Mouse (Mus musculus) stomach, embryonic 15.5 days (tissue): Measurements from ENCODE around the gene Rps6kc1. TPM values are rescaled to one million over a fixed set of nuclear protein-coding genes. Genes with fewer than 3 reads are reported as not detected.
A peak's percentile ranks its signal among the peaks of the same experiment; 100 is the strongest.

Experiments used
- ATAC-seq: fragments of 200-750 bp; cut with Nextera tagmentation; 2 replicates; pipeline ENCODE4 v1.8.0; 2017; ENCODE audit warnings: low read depth, moderate number of reproducible peaks, moderate TSS enrichment; ENCODE audit not compliant: insufficient read depth, low FRiP score
- H3K27ac ChIP-seq: fragments of 300-500 bp; sonication (generic); 2 replicates; pipeline ENCODE4 v1.5.1; 2015; ENCODE audit warnings: mild to moderate bottlenecking, inconsistent platforms
- H3K27me3 ChIP-seq: fragments of 300-500 bp; sonication (generic); replicated peaks from 2 replicates; pipeline ENCODE4 v1.6.1; 2015; ENCODE audit warnings: inconsistent platforms
- H3K36me3 ChIP-seq: fragments of 300-500 bp; sonication (generic); 2 replicates; pipeline ENCODE4 v1.6.1; 2015; ENCODE audit warnings: inconsistent platforms
- H3K4me1 ChIP-seq: fragments of 300-500 bp; sonication (generic); 2 replicates; pipeline ENCODE4 v1.6.1; 2015; ENCODE audit warnings: inconsistent platforms
- H3K4me2 ChIP-seq: fragments of 300-500 bp; sonication (generic); 2 replicates; pipeline ENCODE4 v1.6.1; 2015; ENCODE audit warnings: mild to moderate bottlenecking, inconsistent platforms
- H3K4me3 ChIP-seq: fragments of 300-500 bp; sonication (generic); replicated peaks from 2 replicates; pipeline ENCODE4 v1.5.1; 2015; ENCODE audit warnings: inconsistent platforms
- H3K9ac ChIP-seq: fragments of 300-500 bp; sonication (generic); 2 replicates; pipeline ENCODE4 v1.6.1; 2015; ENCODE audit warnings: inconsistent platforms
- H3K9me3 ChIP-seq: fragments of 300-500 bp; sonication (generic); 2 replicates; pipeline ENCODE4 v1.6.1; 2016; ENCODE audit warnings: inconsistent platforms
- WGBS: fragments of 180-500 bp; shearing (Covaris S2); methylation state at CpG from one replicate; pipeline ENCODE4 v1.1.7; 2015; 5-methylcytosine and 5-hydroxymethylcytosine counted together
- polyA plus RNA-seq: library from polyadenylated mRNA; unstranded; fragments of >200 nt; fragmentation: Nextera tagmentation; extraction: Ambion mirVana; gene quantifications from 2 replicates; pipeline ENCODE4 v1.2.1, GENCODE M21; 2015

The Rps6kc1 gene
- polyA plus RNA-seq, 1 experiment from 2014 or later: 10.6 TPM

DNA sequence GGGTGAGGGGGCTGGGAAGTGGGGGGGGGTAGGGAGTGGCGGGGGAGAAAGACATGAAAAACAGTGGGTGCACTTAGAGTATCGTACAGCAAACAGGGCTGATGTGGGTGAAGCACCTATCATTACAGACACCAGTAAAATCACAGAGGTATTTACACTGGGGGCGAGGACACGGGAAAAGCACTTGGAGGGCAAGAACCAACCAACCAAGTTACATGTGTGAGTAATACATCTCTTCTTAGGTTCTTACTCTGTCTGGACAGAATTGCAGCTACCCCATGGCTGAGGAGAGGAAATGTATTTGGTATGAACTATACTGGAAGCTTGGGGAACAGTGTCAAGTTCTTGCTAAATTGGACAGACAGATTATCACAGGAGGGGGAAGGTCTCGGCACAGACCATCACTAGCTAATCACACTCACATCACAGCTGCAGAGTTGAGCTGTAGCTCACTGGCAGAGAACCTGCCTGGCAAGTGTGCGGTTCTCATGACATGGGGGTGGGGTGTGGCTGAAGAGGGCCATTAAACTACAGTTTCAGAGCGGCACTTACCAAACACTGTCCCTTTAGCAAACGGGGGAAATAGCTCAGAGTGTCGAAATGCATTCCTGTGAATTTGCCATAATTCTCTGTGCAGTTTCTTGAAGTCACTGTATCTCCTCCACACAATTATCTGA is 12.5 kb downstream of the Rps6kc1 start:
- Histone ChIP-seq H3K4me3 (no peak overlapping the region), H3K4me1 (0 out of 2 replicates have a peak, but pooled peaks cover 9% of the 10 kb centered on the region), H3K9me3 (no peaks in the 10 kb centered on the region), H3K9ac (no peak overlapping the region), H3K4me2 (no peak overlapping the region), H3K27me3 (no peaks in the 10 kb centered on the region), H3K27ac (peak overlapping the region; percentile 54), H3K36me3 (no peaks in the 10 kb centered on the region)
- peak; percentile 56; the same call in 1 of the 2 replicates for ATAC-seq
- WGBS: 54% methylated on average over 9 of the region's 9 CpGs

DNA sequence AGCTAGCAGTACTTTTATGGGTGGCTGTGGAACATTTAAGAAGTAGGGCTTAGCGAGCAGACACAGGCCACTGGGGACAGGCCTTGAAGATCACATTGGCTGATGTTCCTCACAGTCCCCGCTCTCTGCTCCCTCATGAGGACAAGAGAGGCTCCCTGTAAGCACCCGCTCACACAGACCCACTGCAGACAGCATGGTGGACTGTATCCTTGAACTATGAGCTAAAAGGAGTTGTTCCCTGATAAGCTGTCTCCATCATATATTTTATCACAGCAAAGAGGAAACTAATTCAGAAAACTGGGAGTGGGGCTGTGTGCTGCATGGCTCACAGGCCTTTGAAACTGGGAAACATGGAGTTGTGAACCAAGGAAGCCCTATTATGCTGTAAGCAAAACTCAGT is 13.4 kb downstream of the Rps6kc1 start:
- H3K36me3 ChIP-seq: no peaks in the 10 kb centered on the region
- WGBS: 90% methylated on average over 3 of the region's 3 CpGs
- 0 out of 2 replicates have a peak, but pooled peaks cover 9% of the 10 kb centered on the region for H3K4me1 ChIP-seq
- no peak overlapping the region for H3K4me3 ChIP-seq
- no peak overlapping the region; the same call in 1 of the 2 replicates for H3K27ac ChIP-seq
- H3K9ac ChIP-seq: no peak overlapping the region
- no peak for ATAC-seq
- no peaks in the 10 kb centered on the region for H3K9me3 ChIP-seq
- no peak overlapping the region for H3K4me2 ChIP-seq
- H3K27me3 ChIP-seq: no peaks in the 10 kb centered on the region

DNA sequence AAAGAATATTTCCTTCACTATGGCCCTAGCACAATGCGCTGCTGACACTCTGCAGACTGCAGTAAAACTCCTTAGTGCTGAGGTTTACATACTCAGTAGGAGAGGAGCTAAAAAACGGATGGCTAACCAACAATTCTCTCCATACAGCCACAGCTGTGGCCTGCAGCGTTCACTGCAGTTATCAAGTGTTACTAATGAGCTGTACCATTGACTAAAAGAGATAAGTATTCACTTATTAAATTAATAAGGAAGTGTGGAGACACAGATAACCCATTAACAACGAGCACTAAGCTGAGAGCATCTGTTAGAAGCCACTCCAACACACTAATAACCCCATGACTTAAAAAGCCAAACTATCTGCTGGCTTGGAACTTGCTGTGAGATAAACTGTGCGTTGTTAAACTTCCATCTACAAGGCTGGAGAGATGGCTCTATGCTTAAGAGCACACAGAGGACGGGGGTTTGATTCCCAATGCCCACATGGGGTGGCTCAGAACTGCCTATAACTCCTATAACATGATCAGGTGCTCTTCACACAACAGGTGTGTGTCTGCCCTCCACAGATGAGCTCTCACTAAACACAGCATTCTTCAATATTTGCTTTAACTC is 17.9 kb downstream of the Rps6kc1 start:
- WGBS: 80% methylated on average over 6 of the region's 6 CpGs
- H3K9me3 ChIP-seq: no peaks in the 10 kb centered on the region
- no peak overlapping the region for H3K4me2 ChIP-seq
- H3K27ac ChIP-seq: no peak overlapping the region
- no peaks in the 10 kb centered on the region for H3K27me3 ChIP-seq
- peaks cover 6% of the 10 kb centered on the region; the same call in 1 of the 2 replicates for H3K36me3 ChIP-seq
- H3K4me3 ChIP-seq: no peak overlapping the region
- no peaks in the 10 kb centered on the region for H3K4me1 ChIP-seq
- no peak for ATAC-seq
- no peak overlapping the region for H3K9ac ChIP-seq

DNA sequence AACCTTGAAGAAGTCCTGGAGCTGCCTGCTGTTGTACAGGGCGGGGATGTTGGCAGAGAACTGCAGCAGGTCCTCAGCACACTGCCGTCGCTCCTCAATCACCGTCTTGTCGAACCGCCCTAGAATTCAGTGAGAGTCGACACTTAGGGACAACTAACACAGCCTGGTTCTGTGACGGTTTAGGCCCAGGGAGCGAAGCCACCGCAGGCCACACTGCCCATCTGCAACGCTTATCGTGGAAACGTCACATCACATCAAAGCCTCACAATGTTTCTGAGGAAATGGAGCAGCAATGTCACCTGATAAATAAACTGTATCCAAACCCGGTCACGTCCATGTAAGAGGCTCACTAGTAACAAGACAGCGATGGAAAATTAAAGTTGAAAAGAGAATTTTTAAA is 22.9 kb downstream of the Rps6kc1 start:
- ATAC-seq: no peak
- Histone ChIP-seq H3K4me1 (no peaks in the 10 kb centered on the region), H3K27me3 (no peaks in the 10 kb centered on the region), H3K9ac (no peak overlapping the region), H3K4me3 (no peak overlapping the region), H3K27ac (no peak overlapping the region), H3K36me3 (peaks cover 6% of the 10 kb centered on the region; the same call in 1 of the 2 replicates), H3K9me3 (no peaks in the 10 kb centered on the region), H3K4me2 (no peak overlapping the region)
- 85% methylated on average over 16 of the region's 16 CpGs for WGBS

DNA sequence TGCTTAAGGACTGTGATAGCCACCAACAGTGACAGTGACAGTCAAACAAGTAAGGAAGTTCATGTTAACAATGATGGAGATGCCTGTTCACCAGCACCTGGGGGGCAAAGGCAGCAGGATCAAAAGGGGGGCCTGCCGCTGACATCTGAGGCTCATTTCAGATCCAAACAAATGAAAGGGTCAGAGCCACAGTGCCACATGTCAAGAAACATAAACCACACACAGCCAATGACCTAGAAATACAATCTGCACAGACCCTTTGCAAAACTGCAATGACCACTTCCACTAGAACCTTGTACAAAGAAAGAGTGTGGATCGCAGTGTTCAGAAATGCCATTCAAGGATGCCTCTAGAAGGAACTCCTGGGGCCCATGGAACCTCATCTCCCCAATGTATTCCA is 23.5 kb downstream of the Rps6kc1 start:
- no peak overlapping the region for H3K27ac ChIP-seq
- peaks cover 6% of the 10 kb centered on the region; the same call in 1 of the 2 replicates for H3K36me3 ChIP-seq
- H3K4me1 ChIP-seq: no peaks in the 10 kb centered on the region
- no peak overlapping the region for H3K9ac ChIP-seq
- no peak overlapping the region for H3K4me3 ChIP-seq
- WGBS: 94% methylated on average over 2 of the region's 2 CpGs
- H3K9me3 ChIP-seq: no peaks in the 10 kb centered on the region
- no peaks in the 10 kb centered on the region for H3K27me3 ChIP-seq
- H3K4me2 ChIP-seq: no peak overlapping the region
- ATAC-seq: no peak

DNA sequence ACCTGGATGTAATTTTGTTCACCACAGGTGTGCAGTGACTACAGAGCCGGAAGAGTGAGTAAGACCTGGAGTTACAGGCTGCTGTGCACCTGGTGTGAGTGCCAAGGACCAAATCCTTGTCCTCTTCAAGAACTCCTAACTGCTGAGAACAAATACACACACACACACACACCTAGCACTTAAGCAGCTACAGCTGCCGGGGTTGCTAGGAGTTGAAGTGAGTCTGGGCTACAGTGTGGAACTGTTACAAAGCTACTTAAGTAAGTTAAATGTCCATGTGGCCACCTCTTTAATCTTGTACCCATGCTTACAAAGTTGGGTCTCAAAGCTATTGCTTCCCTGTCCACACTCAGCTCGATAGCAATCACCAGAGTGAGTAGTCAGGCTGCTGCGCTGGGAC is 25.6 kb downstream of the Rps6kc1 start:
- no peaks in the 10 kb centered on the region for H3K9me3 ChIP-seq
- no peak overlapping the region for H3K4me2 ChIP-seq
- H3K36me3 ChIP-seq: no peaks in the 10 kb centered on the region; the same call in 1 of the 2 replicates
- 88% methylated on average over 4 of the region's 4 CpGs for WGBS
- no peaks in the 10 kb centered on the region for H3K4me1 ChIP-seq
- H3K27me3 ChIP-seq: no peaks in the 10 kb centered on the region
- H3K27ac ChIP-seq: no peak overlapping the region
- no peak for ATAC-seq
- H3K9ac ChIP-seq: no peak overlapping the region
- H3K4me3 ChIP-seq: no peak overlapping the region

DNA sequence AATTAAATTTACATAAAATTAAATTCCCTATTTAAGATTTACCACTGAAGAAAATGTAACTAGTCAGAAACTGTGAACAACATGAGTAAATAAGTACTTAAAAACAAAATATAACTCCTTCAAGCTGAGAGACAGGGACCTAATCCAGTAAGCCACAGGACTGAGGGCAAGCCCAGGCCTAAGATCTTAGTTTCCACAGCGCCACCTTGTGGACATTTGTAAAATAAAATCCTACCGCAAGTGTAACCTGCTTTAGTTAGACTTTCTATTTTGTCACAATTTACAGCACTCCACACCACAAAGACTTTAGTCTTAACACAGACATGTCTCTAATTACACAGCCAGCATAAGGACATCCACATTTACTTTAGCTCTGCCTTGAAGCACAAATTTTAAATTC is 30.1 kb downstream of the Rps6kc1 start:
- H3K4me2 ChIP-seq: no peak overlapping the region
- no peaks in the 10 kb centered on the region for H3K27me3 ChIP-seq
- ATAC-seq: no peak; the same call in 1 of the 2 replicates
- H3K27ac ChIP-seq: no peak overlapping the region
- H3K9me3 ChIP-seq: no peaks in the 10 kb centered on the region
- H3K4me3 ChIP-seq: no peak overlapping the region
- H3K36me3 ChIP-seq: no peaks in the 10 kb centered on the region; the same call in 1 of the 2 replicates
- H3K4me1 ChIP-seq: no peaks in the 10 kb centered on the region
- 7% methylated on average over 2 of the region's 2 CpGs for WGBS
- H3K9ac ChIP-seq: no peak overlapping the region

DNA sequence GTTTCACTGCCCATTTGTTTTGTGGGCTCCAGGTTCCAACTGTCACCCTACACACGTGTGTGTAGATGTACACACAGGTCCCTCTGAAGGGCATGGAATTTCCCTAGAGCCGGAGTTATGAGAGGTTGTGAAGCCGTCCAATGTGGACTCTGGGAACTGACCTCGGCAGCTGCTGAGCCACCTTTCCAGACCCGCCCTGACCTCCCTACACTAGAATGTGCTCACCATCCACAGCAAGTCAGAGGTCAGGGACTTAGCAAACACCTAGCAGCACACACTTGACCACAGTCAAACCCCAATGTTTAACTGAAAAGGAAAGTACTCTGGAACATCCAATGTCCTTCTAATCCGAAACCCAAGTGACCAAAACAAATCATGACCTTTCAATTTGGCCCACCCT is 30.9 kb downstream of the Rps6kc1 start:
- no peaks in the 10 kb centered on the region for H3K9me3 ChIP-seq
- WGBS: 68% methylated on average over 6 of the region's 6 CpGs
- no peak overlapping the region for H3K4me2 ChIP-seq
- no peaks in the 10 kb centered on the region; the same call in 1 of the 2 replicates for H3K36me3 ChIP-seq
- H3K27ac ChIP-seq: no peak overlapping the region
- H3K4me1 ChIP-seq: no peaks in the 10 kb centered on the region
- no peak overlapping the region for H3K4me3 ChIP-seq
- no peak overlapping the region for H3K9ac ChIP-seq
- no peaks in the 10 kb centered on the region for H3K27me3 ChIP-seq
- ATAC-seq: no peak

DNA sequence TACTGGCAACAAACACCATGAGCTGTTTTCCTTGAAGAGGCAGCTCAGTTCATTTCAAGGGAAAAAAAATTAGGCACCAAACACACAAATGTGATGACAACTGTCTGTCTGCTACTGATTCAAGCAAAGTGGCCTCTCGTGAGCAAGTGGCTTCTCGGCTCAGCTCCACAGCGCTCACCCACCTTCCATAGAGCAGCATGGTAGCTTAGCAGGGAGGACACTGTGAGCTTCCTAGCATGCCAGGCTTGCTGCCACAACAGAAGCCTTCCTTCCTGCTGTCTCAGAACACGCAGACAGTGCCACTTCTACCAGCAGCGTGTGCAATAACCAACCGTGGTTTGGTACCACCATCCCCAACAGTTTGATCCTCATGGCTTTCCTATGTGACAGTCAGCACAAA is 35.8 kb downstream of the Rps6kc1 start:
- no peaks in the 10 kb centered on the region for H3K4me1 ChIP-seq

DNA sequence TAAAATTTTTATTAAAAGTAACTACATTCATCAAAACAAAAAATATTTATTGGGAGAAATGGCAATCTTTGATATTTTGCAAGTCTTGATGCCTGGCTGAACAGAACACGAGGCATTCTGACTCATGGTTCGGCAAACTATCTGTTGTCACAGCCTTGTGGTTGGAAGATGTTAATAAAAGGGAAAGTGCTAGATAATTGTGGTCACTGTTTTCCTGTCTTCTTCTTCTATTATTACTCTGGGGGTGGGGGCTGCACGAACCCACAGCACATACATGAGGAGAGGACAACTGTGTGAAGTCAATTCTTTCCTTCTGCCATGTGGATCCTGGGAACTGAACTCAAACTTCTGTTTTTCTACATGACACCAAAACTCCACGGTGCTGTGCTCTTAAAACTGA is 36.5 kb downstream of the Rps6kc1 start:
- 87% methylated on average over 4 of the region's 4 CpGs for WGBS
- Histone ChIP-seq H3K4me1 (no peaks in the 10 kb centered on the region), H3K4me2 (no peak overlapping the region), H3K36me3 (no peaks in the 10 kb centered on the region), H3K27me3 (no peaks in the 10 kb centered on the region), H3K4me3 (no peak overlapping the region), H3K9me3 (no peaks in the 10 kb centered on the region), H3K9ac (no peak overlapping the region), H3K27ac (no peak overlapping the region)
- no peak for ATAC-seq

More for the DNA sequence above, 35.8 kb downstream of the Rps6kc1 start:
- H3K27me3 ChIP-seq: no peaks in the 10 kb centered on the region
- no peak overlapping the region for H3K9ac ChIP-seq
- H3K36me3 ChIP-seq: no peaks in the 10 kb centered on the region
- WGBS: 90% methylated on average over 6 of the region's 6 CpGs
- H3K9me3 ChIP-seq: no peaks in the 10 kb centered on the region
- ATAC-seq: no peak
- H3K4me2 ChIP-seq: no peak overlapping the region
- H3K27ac ChIP-seq: no peak overlapping the region
- no peak overlapping the region for H3K4me3 ChIP-seq

DNA sequence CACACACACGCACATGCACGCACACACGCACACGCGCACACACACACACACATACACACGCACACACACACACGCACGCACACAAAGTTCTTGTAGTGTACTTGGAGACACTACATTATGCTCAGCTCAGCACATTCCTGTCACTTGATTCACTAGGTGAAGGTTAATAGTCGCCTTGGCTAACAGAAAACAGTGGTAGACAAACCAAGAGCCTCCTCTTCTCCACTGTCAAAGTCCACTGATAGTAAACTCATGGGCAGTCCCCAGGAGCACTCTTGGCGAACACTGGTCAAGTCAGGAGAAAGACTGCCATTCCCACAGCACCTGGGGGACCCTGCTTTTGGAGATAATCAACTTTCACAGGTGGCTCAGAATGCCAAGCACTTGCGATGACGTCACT is 40.5 kb downstream of the Rps6kc1 start:
- Histone ChIP-seq H3K27ac (no peak overlapping the region), H3K27me3 (no peaks in the 10 kb centered on the region), H3K4me3 (no peak overlapping the region), H3K36me3 (no peaks in the 10 kb centered on the region), H3K4me1 (no peaks in the 10 kb centered on the region), H3K9me3 (no peaks in the 10 kb centered on the region), H3K9ac (no peak overlapping the region), H3K4me2 (no peak overlapping the region)
- WGBS: 88% methylated on average over 12 of the region's 12 CpGs
- ATAC-seq: no peak

DNA sequence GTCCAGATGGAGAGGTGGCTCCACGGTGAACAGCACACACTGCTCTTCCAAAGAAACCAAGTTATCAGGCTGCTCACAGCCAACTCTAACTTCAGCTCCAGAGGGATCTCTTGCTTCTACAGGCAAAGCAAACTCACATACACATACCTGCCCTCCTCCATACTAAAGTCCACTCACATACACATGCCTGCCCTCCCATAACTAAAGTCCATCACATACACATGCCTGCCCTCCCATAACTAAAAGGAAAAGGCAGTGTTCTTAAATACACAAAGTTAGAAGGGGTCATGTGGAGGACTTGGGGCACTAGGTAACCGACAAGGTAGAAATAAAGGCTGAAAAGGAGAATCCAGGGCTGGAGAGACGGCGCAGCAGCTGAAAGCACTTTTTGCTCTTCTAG is 41.6 kb downstream of the Rps6kc1 start:
- 78% methylated on average over 4 of the region's 4 CpGs for WGBS

More for the DNA sequence above, 41.6 kb downstream of the Rps6kc1 start:
- Histone ChIP-seq H3K27ac (no peak overlapping the region), H3K4me2 (no peak overlapping the region), H3K4me3 (no peak overlapping the region), H3K4me1 (no peaks in the 10 kb centered on the region), H3K27me3 (no peaks in the 10 kb centered on the region), H3K9me3 (no peaks in the 10 kb centered on the region), H3K9ac (no peak overlapping the region), H3K36me3 (no peaks in the 10 kb centered on the region)
- no peak for ATAC-seq
